Mouse (Mus musculus) kidney, adult 8-10 months (tissue): Measurements from ENCODE around the gene Cxcr5.

ENCODE experiments used
- DNase-seq, 2 experiments: peaks; one replicate each; pipeline ENCODE4 v3.0.0; 2022

Cxcr5 gene

DNA sequence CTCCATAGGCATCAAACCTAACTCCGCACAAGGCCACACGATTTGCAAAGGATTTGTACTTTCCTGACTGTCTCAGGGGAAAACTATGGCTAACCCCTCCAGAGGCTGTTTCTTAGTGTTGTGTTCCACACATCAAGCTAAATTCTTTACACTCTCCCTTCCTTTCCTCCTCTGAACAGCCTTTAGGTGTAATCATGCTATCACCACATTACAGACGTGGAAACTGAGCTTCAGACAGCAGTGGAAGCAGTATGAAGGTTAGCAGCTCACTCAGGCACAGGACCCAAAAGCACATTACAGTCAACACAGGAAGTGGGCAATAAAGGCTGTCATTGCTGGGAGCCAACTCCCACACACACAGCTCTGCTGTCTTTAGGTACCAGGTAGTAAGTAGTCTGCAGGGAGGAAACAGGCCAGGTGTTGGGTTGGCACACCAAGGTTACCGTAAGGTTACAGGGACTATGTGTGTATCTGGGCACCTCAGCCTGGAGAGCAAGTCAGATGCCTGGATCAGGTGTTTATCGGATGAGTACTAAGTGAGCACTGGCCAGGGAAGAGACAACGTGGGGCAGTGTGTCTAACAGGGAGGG lies 28.6 kb downstream of the Cxcr5 start:
- DNase-seq, result no peak

DNA sequence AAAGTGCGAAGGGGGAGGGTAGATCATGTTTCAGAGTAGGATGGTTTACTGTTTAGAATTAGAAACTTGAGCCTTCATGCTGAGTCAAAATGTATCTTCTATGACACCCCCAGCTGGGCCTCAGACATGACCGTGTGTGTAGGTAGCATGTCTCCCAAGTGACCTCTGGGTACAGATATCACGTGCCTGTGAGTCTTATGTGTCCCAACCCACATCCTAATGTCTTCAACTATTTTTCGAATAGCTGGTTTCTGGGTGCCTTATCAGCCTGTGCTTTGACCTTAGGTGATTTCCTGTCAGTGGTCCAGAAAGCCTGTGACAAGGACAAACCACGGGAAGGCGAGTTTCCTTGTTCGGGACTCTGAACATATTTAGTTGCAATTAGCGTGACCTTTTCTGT lies 33.3 kb downstream of the Cxcr5 start:
- no peak for DNase-seq

DNA sequence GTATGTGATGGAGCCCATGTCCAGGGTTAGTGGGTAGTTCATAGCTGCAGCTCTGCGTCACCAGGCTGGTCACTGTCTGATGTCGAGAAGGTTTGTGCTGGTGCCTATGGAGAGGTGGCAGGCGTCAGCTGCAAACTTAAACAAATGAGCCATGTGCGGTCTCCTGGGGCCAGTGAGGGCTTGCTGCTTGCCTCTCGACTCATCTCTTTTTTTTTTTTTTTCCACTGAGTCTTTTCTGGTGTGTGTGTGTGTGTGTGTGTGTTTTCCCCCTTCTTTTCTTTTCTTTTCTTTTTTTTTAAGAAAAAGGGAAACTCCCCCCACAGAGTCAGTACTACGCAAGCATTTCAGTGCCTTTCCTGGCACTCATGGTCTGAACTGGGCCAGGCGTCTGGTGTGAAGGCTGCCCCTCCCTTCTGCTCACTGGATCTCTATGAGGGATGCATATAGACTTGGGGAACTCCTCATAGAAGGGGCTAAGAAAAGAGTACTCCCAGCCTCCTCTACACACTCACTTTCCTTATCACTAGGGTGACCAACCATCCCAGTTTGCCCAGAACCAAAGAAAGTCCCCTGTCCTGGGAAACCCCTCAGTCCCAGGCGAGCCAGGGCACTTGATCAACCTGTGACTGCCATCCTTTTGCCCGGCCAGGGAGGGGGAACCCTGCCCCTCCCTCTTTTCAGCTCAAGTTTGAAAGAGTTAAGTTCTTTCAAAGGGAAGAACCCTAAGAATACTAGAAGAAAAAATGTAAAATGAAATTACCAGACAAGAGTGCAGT lies 35.2 kb downstream of the Cxcr5 start:
- no peak for DNase-seq

DNA sequence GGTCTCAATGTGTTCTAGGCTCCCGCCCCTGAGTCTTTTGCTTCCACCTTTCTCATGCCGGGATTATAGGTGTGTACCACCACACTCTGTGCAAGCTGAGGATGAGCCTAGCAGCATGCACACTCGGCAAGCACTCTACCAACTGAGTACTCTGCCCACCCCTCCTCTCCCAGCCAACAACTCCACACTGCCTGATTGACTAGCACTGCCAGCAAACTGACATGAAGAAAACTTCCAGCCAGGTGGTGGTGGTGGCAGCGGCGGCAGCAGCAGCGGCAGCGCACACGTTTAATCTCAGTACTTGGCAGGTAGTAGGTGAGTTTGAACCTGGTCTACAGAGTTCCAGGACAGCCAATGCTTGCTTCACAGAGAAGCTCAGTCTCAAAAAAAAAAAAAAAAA lies 36.1 kb downstream of the Cxcr5 start:
- no peak for DNase-seq

DNA sequence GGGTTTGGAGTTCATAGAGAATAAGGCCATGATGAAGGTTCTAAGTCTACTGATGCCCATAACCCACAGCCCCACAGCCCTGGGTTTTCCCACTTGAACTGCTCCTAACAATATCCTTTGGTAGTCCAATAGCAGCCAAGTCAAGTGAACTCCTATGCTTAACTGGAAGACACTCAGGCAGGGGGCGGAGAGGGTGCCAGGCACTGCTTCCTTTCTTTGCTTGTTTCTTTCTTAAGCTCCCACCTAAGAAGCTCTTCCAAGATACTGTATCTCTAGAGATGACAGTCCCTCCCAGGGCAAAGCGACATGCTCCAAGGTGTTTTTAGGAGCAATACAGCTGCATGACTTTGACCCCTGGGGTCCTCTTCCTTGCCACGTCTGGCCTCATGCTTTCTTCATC lies 36.7 kb downstream of the Cxcr5 start:
- DNase-seq, result no peak

DNA sequence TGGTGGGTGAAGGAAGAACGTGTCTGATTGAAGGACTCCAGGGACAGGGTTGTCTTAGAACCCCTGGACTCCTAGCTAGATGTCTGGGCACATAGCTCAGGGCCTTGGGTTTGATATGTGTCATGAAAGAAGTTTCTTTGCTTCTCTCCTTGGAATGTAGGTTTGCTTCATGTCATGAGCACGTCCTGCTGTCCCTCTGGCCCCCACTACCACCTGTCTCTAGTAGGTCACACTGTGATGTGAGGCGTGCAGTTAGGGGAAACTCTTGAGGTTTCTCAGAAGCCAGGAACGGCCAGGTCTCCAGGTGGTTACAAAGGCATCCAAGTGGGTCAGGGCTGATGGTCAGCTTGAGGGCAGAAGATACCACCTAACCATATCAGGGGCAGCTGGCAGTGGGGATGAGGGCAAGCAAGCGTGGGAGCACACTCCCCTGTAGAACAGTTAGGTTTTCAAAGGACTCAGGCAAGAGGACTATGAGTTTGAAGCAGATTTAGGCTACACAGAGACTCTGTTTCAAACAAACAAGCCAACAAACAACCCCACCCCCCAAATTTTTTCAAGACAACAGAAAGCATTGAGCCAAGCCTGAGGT lies 37.3 kb downstream of the Cxcr5 start:
- no peak for DNase-seq

DNA sequence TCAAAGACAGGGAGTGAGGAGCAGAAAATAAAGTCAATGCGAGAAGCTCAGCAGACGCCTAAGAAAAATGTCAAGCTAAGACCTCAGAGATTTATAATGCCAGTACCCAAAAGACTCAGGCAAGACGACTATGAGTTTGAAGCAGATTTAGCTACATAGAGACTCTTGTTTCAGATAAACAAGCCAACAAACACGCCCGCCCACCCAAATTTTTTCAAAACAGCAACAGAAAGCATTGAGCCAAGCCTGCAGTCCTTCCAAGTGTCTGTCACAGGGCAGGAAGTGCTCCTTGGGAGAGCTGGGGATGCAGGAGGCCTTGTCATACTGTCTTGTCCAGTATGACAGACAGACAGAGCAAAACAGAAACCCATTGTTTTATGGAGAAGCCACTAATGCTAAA lies 38.0 kb downstream of the Cxcr5 start:
- DNase-seq, result no peak

DNA sequence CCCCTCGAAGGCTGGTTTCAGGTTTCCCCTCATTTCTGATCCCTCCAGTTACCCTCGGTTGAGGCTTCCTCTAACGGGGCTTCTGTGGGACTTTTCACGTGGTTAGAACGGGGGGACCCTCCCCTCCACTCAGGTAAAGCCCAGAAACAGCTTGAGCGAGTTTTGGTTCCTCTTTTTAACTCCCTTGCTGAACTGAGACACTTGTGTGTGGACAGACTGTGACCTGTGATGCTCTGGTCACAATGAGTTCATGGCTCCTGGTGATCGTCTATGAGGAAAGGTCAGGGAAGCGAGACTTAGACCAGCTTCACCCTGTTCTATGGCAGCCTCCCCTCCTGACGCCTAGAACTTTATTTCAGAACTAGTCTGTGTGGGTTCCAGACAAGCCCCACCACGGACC lies 39.8 kb downstream of the Cxcr5 start:
- no peak for DNase-seq

DNA sequence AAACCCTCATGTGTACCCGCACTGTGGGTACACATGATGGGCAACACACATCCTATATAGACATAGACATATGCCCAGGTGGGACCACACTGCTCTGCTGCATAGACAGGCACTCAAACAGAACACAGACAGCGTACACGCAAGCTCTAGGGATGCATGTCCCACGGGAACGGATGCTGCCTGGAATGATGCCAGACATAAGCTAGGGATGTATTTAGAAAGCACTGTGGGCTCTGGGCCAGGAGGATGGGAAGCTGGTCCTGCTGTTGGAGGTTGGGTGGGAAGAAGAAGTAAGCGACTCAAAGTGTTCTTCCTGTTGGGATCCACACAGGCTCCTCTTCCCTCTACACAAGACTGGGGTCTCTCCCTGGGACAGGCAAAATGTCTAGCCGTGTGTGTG lies 43.6 kb downstream of the Cxcr5 start:
- no peak for DNase-seq

DNA sequence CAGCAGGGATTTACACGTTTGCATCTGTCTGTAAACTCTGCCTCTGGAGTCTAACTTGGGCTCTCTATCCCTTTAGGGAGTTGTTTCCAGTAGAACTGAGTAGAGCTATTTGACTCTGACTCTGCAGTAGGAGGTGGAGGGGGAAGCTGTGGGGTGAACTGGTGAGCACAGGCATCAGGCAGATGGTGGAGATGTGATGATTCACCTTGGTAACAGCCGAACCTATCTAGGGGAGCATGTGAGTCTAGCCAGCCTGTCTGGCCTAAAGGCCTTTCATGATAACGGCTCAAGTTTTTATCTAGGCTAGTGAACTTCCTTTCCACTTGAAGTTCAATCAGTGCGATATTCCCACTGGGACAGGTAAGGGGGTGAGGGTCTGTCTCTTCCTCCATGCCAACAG lies 44.3 kb downstream of the Cxcr5 start:
- no peak for DNase-seq

DNA sequence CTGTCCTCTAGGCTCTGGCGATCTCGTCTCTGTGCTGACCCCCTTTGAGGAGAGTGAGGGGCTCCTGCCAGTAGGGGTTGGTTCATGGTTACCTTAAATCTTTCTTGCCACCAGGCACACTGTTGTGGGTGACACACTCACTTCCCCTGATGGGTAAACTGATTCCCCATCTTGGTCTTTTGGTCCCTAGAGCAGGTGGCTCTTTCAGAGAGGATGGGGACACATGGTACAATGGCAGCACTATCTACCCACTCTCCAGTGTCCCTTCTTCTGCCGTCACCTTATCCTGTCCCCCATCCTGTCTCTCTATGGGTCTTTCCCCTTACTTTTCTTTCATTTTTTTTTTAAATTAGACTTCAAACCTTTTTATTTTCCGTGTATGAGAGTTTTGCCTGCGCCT lies 45.8 kb downstream of the Cxcr5 start:
- no peak for DNase-seq

DNA sequence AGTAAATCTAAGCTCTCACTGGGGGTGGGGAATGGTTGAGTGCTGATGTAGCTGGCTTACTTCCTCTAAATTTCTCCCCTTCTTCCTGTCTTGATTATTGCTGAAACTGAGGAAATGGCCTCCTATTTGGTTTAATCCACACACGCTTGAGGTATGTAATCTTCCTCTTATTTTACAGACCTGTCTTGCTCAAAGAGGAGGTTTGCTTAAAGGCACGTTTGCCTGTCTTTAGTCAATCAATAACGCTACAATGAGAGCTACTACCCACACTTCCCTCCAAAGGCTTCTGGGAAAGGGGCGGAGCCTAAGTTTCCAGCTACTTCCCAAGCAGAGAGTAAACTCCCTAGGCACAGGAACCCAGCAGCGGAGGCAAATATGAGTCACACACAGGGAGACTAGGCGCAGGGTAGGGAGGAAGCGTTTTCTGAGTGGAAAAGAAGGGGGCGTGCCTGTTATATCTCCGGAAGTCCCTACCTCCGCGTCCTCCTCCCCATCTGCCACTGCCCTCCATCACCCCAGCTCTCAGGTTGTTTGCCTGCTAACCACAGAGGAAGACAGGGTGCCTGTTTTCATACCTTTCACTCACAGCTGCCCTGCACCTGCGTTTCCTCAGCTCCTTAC lies 46.4 kb downstream of the Cxcr5 start:
- DNase-seq, result peak; percentile 83

DNA sequence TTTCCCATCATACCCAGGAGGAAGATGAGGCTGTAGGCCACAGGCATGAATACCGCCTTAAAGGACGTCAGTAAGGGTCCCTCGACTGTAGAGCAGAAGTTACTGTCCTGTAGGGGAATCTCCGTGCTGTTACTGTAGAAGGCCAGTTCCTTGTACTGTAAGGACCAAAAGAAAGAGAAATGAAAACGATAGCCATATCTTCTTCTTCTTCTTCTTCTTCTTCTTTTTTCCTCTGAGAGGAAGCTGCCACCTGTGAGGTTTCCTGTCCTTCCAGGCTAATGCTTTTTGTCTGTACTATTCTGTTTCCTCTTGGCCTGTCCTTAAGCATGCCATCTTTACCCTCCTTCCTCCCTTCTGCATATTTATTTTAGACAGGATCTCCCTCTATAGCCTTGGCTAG lies 47.5 kb downstream of the Cxcr5 start:
- no peak for DNase-seq

DNA sequence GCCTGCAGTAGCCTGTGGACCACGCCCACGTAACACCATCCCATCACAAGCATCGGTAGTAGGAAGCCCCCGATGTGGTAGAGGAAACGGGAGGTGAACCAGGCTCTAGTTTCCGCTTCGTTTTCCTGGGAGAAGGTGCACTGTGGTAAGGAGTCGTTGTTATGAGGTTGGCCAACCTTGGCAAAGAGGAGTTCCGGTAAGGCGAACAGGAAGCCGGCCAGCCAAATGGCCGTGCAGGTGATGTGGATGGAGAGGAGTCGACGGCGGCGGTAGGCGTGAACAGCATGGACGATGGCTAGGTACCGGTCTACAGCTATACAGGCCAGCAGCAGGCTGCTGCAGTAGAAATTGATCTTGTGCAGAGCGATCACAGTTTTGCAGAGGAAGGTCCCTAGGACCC lies 48.1 kb downstream of the Cxcr5 start:
- no peak for DNase-seq

DNA sequence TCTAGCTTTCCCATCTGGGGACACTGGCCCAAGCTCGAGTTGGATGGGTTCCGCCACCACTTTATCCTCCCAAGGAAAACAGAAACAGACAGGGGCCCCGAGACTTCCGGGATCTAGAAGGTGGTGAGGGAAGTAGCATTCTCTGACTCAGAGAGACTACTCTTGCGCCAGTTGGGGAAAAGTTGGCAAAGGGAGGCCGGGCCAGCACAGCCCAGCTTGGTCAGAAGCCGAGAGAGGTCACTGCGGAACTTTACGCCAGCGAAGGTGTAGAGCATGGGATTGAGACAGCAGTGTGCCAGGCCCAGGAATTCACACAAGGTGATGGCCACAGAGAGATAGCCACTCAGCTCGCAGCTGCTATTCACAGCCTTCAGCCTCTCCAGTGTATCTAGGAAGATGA lies 48.6 kb downstream of the Cxcr5 start:
- no peak for DNase-seq

DNA sequence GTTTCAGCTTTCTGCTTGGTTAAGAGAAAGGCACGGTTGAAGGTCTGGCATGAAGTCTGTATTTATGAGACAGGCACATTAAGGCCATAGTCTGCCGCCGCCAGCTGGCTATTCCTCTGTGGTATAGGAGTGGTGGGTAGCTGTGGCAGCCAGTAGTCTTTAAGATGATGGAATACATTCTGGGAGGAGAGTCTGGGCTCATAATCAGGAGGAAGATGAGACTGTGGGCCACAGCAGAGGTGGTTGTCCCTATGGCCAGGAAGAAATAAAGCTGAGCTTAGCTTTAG lies 49.0 kb downstream of the Cxcr5 start:
- no peak for DNase-seq

DNA sequence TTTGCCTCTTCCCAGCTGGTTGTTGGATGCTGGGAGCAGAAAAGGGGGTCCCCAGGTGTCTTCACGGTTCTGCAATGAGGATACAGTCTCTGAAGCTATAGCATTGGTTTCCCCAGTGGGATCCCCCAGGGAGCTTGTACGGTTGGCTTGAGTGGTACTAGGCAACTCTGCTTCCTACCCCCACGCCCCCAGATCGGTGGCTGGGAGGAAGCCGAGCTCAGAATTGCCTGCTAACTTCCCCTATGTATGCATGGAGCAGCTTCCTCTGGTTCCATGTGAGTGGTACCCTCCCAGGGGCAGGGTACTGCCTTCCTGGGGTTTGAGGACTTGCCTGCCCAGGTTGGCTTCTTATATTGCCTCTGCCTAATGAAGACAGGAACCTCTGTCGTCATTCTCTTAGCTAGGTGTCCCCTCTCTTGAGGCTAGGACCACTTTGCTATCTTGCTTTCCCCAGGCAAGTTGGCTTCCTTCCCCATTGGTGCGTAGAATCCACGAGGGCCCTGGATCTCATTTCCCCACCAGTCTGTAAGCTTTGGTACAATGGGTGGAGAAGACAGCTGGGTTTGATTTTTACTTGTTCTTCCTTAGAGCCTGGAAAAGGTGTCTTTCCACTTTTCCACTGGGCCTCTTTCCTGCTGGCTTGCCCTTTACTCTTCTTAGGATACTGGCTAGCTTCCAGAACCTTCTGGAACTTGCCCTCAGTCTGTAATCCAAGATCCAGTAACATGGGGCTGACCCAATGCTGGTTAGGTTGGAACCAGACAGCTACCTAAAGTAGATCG lies 49.6 kb downstream of the Cxcr5 start:
- peak; percentile 75 to 87 for DNase-seq

DNA sequence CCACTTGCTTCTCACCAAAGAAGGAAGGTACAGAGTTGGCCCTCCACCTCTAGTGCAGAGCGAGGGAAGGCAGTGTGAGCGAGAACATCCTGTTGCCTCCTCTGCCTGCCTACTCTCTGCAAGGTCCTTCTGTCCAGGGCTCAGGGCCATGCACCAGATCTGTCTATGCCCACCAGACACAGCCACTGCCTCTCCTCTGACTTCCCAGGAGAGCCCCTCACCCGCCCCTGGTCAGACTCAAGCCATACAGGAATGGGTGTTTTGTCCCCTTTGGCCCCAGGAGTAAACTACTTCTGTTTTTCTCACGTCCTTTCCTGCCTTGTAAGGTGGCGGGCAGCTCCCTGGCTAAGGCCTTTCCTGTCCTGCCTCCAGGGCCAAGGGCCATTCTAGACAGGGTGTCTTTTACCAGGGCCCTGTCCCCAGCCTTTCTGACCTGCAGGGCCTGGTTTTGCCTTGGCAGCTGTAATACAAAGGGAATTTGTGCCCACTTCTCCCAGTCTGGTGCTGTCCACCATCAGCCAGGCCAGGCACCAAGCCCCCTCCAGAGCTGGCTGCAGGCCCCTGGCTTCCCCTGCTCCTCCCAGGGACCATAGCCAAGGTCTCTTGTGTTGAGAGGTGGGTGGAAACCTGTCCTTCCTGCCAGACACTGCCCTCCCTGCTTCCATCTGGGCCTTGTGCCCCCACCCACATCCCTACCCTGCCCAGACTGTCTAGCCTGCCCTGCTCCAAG lies 50.6 kb downstream of the Cxcr5 start:
- no peak for DNase-seq

DNA sequence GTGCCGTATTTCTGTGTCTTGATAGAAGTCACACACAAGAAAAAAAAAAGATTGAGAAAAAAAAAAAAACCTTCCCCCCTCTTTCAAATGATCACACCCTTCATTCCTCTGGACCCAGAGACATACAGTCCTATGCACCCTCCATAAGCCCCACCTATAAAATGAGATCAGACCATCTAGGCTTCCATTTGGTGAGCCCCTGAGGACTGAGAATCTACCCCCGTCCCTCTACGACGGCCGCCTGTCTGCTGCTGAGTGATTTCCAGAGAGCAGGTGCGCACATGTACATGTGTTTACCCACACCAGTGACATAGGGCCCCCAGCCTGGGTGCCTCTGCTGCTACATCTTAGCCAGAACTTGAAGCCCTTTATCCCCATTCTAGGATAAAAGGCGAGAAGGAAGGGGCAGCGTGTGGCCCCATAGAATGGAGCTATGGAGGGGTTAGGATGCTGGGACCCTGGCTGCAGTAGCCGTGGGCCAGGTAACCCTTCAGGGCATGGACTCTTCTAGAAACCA lies 51.3 kb downstream of the Cxcr5 start:
- no peak for DNase-seq

DNA sequence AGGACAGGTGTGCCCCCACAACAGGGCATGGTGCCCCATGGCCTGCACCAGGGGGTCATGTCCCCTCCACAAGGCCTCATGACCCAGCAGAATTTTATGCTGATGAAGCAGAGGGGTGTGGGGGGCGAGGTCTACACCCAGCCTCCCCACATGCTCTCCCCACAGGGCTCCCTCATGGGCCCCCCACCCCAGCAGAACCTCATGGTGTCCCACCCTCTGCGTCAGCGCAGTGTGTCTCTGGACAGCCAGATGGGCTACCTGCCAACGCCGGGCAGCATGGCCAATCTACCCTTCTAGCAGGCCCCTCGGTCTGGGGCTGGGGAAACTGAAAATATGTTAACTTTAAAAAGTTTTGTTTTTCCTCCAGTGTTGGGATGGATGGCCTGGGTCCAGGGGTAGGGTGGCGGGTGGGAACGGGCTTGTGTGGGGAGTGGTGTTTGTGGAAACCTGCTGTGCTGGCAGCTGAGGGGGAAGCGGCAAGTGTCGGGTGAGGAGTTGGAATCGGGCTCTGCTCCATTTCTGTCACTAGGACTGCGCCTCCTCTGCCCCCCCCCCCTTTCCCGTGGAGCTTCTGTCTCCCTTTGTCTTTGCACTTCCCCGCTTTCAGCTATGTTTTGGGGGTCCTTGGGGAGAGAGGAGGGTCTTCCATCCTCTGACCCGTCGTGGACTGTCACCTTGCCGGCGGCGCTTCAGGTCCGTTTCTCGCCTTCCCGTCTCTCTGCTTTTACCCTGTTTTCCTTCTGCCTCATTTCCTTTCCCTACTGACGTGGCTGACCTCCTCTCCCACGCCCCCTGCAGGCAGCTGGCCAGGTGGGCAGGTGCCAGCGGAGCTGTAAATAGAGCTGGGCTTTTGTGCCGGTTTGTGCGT lies 52.0 kb downstream of the Cxcr5 start:
- DNase-seq, result peak; percentile 90 to 91

DNA sequence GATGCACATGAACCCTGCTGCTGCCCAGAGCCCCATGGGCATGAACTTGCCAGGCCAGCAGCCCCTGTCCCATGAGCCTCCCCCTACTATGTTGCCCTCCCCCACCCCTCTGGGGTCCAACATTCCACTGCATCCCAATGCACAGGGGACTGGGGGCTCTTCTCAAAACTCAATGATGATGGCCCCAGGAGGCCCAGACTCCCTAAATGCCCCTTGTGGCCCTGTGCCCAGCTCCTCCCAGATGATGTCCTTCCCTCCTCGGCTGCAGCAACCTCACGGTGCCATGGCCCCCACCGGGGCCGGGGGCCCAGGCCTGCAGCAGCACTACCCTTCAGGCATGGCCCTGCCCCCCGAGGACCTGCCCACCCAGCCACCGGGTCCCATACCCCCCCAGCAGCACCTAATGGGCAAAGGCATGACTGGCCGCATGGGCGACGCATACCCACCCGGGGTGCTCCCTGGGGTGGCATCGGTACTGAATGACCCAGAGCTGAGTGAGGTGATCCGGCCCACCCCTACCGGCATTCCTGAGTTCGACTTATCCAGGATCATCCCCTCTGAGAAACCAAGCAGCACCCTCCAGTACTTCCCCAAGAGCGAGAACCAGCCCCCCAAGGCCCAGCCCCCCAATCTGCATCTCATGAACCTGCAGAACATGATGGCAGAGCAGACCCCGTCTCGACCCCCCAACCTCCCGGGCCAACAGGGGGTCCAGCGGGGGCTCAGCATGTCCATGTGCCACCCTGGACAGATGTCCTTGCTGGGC lies 52.8 kb downstream of the Cxcr5 start:
- no peak for DNase-seq
